Mouse (Mus musculus): ENCODE measurements around the gene Uhrf2.

The Uhrf2 gene

GRCm38 (mm10) chr19:30128177-30128576, 97.9 kb downstream of the Uhrf2 start:
- DNase-seq: no peak

DNA sequence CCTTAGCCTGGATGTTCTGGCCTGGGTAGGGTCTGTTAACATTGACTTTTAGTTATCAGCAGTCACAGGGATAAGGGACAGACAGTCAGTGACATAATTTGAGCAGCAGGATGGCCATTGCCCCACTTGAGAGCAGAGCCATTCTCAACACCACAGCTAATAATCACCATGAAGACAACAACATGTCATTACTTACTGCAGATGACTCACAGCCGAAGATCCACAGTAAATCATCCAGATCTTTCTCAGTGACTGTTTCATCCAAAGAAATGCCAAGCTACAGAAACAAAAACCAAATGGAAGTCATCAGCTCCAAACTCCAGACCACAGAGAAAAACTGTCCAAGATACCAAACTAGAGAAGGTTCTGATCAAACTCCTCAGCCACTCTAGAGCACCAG, 106.0 kb downstream of the Uhrf2 start:
- no peak for DNase-seq

Data from B cell, adult 2 months (primary cell).